Mouse (Mus musculus) regulatory T cell (primary cell): ENCODE data around the gene Ugcg.

Source experiments
- in situ Hi-C: fragments of 300-600 bp; cut with MboI, MseI; formaldehyde crosslinking; loops from one replicate; pipeline ENCODE4 v1.15.1; 2025; ENCODE audit warnings: high pct_unique_total_duplicates

The Ugcg gene

DNA sequence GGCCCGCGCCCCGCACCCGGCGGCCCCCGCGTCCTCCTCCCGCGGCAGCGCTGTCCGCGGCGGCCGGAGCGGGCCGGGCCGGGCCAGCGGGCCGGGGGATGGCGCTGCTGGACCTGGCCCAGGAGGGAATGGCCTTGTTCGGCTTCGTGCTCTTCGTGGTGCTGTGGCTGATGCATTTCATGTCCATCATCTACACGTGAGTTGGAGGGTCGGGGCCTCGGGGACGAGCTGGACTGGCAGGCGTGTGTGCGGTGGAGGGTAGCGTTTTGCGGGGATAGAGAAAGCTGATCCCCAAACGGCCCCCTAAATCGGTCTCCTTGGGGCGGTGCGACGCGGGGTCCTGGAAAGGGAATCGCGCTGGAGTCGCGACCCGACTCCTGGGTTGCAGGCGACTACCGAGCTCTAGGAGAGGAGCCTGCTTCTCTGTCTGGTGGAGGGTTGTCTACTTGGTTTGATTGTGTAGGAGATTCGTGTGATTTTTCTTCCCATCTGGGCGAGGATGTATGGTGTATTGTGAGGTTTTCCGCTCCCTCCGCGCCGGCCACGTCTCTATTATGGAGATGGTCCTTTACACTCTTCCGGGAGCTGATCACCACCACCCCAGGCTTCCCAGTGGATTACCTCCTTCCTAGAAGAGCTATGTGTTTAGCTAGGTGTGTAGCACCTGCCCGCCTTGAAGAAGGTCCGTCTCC lies 635 bp downstream of the Ugcg start:
- in situ Hi-C loops, result no loop called here

DNA sequence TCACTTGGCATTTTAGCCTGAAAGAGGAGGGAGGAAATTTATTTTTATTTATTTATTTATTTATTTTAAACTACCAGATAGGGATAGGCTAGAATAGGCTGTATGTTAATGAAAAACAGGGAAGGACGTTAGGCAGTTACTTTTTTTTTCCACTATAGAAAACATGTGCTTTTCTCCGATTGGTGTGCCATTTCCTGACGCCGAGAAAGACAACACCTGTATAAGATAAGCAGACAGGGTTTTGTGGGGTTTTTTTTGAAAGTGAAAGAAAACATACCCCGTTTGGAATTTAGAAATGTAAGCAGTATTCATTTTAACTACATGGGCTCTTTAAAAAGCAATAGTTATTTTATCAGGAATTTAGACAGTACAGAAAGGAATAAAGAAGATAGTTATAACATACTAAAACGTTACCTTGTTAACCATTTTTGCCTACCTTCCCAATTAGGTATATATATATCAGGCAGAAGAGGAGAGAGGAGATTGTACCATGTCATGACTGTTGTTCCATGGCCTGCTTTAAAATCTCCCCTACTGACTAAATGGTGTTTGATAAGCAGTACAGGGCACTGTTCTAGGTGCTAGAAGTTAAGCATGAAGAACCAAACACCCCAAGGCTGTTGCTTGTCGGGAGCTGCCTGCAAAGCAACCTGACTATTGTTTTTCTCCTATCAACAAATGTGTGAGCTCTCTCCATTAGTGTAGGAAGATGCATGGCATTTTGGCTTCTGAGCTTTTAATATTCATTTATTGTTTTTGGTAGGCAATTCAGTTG lies 1.8 kb downstream of the Ugcg start:
- in situ Hi-C loops, result no loop called here

DNA sequence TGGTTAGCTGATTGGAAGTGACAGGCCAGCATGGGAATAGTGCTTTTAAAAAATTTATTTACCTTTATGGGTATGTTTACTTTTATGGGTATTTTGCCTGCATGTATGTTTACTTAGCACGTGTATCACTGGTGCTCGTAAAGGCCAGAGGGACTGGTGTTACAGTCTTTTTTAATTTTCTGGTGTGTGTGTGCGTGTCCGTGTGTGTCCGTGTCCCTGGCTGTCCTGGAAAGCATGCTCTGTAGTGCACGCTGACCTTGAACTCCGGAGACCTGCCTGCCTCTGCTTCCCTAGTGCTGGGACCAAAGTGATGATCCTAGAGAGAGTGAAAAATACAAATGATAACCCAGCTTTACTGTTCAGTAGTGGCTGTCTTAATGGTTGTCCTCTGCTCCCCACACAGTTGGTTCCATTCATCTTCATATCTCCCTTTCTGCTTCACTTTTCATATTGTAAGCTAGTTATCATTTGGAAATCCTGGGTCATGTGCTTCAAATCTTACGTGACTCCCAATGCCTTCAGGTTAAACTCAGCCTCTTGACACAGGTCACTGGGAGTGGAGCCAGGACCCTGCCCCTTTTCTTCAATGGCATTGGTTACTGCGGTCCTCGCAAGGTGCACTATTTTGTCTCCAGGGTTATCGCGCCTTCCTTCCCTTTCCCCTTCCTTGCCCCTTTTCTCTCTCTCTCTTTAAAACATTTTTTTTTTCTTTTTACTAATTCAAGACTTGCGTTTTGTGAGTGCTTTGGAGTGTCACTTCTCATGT lies 5.9 kb downstream of the Ugcg start:
- in situ Hi-C loops, result no loop called here

DNA sequence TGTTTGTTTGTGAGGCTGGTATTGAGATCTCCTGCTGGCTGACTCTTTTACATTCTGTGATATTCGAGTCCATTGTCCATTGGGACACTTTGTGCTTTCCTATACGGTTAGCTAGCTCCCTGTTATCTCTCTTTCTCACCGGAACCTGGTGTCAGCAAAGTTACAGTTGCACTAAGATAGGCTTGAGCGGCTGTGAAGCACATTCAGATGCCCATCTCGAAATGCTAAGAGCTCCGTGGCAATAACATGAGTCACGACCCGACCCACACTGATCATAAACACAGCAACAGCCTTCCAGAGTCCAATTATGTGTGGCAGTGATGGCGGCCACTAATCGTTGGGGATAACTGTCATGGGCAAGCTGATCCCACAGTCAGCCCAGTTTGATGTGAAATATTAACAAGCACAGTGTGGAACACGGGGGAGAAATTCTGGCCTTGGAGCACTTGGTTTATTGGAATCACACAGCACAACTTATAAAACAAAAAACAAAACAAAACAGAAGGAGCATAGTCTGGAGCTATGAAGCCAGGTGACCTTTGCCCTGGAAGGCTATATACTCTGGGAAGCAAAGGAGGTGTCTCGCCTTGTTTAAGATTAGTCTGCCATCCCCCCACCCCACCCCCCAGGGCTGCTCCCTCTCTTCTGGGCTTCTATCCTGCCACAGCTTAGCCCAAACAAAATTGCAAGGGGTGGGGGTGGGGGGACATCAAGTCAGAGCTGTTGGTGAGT lies 7.5 kb downstream of the Ugcg start:
- in situ Hi-C loops, result no loop called here

DNA sequence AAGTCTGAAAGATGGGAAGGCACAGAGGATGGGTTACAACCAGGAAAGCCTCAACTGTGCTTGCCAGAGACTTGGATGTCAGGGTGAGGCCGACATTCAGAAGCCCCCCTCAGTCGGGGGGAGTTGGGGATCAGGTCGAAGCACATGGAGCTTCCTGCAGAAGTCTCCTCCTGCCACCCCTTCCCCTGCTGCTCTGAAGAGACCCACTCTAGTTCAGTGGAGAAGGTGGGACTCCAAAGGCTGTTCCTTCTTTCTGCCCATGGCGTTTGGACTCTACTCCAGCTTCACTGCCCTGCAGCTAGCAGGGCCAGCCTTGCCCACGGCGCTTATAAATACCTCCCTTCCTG lies 8.0 kb downstream of the Ugcg start:
- in situ Hi-C loops, result no loop called here

DNA sequence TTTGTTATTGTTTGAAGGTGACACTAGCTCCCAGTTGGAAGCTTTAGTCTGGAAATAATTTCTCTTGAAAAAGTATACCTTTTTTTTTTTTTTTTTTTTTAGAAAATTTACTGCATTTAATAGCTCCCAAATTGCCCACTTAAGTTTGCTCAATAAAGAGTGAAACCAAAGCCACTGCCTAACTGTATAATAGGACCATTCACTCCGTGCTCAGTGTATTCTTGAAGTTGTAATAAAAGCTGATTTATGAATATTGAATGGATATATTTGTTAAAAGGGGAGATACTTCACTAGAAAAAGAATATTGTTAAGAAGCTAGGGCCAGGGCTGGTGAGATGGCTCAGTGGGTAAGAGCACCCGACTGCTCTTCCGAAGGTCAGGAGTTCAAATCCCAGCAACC lies 8.4 kb downstream of the Ugcg start:
- in situ Hi-C loops, result no loop called here

DNA sequence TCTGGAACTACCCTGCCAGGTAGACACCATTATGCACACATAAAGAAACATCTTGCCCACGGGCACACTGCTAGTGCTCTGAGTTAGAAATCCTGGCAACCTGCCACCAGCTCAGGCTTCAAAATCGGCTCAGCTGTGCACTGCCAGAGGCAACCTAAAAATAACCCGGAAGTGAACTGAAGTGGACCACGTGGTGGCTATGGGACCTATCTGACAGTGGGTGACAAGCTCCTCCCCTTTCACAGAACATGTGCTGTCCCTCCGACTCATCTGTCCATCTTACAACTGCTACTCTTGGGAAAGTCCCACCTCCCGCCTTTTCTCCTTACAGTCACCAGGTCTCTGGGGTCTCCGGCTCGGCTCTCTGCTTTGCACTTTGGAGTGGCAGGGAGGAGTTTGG lies 10.3 kb downstream of the Ugcg start:
- in situ Hi-C loops, result no loop called here

DNA sequence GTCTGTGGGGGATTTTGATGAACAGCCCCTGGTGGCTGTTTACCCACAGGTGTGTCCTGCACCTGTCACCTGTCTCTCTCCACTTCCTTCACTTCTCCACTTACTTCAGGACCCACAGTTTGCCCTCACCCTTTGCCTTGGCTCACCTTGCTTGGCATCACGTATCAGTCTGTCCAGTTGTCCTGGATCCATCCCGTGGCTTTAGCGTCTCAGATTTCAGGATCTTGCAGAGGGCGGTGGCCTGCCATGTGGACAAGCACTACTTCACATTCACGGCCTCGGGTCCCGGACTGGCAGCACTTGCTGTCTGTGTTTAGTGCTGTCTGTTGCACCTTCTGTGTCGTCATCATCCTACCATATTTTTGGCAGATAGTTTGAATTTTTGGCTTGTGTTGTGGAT lies 10.7 kb downstream of the Ugcg start:
- in situ Hi-C loops, result loop anchor here (5.0 to 25.0 kb wide), 2 partner anchors 52 to 137 kb away; no protein-coding TSS in a partner anchor

DNA sequence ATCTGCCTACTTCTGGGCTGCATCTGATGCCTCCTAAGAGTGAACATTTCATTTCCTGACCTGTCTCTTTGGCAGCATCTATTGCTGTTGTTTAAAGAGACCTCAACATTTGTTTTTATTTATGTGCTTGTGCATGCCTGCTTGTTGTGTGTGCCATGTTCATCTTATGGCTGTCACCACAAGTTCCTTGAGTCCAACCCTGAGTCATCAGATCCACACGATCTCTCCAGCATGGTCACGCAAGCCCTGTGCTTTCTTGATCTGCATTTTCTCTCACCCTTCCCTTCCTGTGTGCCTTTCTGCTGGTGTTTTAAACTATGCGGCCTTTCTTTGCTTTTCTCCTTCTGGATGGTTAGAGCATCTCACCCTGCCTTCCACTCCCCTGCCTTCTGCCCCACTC lies 11.6 kb downstream of the Ugcg start:
- in situ Hi-C loops, result loop anchor here (5.0 to 25.0 kb wide), 2 partner anchors 52 to 137 kb away; no protein-coding TSS in a partner anchor

DNA sequence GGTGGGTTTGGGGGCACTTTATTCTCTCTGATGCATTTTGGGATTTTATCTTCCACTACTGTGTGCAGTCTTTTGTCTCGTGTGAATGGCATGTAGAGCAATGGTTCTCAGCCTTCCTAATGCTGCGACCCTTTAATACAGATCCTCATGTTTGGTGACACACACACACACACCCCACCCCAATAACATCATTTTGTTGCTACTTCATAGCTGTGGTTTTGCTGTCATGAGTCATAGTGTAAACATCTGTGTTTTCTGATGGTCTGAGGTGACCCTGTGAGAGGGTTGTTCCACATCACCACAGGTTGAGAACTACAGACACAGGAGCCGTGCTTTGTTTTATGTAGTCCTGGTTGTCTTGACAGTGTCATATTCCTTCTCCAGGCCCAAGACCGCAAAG lies 15.6 kb downstream of the Ugcg start:
- in situ Hi-C loops, result loop anchor here (5.0 to 25.0 kb wide), 2 partner anchors 48 to 133 kb away; no protein-coding TSS in a partner anchor

DNA sequence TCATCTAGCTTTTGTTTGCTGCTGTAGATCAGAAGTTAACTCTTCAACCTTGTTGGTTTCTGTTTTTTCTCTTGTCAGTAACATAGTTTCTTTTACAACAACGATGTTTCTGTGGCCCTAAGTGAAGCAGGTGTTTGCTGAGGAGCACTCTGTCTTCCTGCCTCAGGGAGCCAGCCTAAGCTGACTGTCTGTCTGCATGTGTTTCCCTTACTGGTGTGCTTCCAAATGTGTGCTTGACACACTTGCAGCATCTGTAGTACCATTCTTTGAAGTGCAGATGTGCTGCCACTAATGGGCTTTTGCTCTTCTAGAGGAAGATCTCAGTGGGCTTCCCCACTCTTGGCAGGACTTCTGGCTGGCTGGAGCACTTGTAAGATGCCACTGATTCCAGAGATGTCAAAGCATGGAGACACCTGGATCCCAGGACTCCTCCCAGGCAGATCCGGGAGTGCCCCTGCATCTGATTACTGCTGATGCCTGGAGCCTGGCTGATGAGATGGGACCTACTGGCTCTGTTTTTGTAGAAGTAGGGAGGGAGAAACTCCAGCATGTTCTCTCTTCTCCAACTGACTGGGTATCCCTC lies 16.8 kb downstream of the Ugcg start:
- in situ Hi-C loops, result loop anchor here (25.0 kb wide), 1 partner anchor 131 kb away; no protein-coding TSS in a partner anchor

DNA sequence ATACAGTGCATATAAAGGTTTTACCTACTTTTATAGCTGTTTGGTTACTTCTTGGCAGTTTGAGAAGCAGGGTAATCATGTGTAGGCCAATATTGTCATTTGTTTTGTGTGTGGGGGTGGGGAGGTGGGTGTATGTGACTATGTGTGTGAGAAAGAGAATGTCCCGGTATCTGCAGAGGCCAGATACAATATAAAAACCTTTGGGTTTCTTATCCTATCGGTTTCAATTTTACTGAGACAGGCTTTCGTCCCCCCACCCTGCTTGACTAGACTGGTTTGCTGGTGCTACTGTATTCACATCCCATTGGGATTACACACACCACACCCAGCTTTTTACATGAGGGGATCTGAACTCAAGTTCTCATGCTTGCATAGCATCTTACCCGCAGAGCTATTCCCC lies 17.5 kb downstream of the Ugcg start:
- in situ Hi-C loops, result loop anchor here (25.0 kb wide), 1 partner anchor 131 kb away; no protein-coding TSS in a partner anchor

DNA sequence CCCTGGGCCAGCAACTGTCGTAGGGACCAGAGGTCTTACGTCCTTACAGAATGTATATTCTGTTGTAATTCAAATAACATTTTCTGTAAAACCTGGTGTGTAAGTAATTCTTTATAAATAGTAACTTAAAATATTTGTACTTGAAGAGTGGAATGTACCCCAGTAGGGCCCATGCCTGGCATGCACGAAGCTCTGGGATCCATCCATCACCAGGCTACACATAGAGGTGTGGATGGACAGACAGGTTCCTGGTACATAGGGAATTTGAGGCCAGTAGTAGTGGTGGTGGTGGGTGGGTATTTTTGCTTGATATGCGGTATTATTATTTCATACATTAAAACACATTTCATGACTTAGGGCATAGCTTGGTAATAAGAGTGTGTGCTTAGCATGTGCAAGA lies 19.6 kb downstream of the Ugcg start:
- in situ Hi-C loops, result loop anchor here (25.0 kb wide), 1 partner anchor 129 kb away; no protein-coding TSS in a partner anchor

DNA sequence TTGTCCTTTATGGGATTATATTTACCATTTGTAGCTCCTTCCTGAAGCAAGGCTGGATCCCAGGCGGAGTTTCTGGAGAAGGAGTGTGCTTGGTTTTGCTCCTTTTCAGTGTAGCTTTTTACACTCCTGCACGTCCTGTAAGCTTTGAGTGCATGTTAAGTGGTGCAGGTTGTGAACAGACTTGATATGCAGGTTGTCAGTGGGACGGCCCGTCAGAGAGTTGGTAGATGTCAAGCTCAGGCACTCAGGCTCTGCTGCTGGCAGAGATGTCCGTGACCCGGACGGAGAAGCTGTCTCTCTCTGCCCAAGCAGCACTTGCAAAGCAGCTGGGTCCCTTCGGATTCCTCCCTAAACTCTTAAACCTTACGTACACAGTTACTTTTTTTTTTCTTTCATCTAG lies 22.1 kb downstream of the Ugcg start:
- in situ Hi-C loops, result loop anchor here (10.0 to 25.0 kb wide), 2 partner anchors 126 to 364 kb away; no protein-coding TSS in a partner anchor

DNA sequence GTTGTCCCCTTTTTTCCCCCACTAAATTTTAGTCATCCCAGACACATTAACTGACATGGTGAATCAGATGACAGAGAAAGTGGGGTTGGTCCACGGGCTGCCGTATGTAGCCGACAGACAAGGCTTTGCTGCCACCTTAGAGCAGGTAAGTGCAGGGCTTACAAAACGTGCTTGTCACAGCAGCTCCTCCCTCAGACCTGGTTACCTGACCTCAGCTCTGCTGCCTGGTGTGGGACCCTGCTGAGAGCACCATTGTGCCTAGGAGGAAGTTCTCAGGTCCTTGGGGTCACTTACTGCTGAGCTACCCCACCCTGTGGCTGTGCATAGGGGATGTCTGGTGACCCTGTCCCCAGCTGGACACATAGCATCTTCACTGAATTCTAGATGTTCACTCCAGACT lies 24.8 kb downstream of the Ugcg start:
- in situ Hi-C loops, result loop anchor here (10.0 to 25.0 kb wide), 2 partner anchors 123 to 361 kb away; no protein-coding TSS in a partner anchor

DNA sequence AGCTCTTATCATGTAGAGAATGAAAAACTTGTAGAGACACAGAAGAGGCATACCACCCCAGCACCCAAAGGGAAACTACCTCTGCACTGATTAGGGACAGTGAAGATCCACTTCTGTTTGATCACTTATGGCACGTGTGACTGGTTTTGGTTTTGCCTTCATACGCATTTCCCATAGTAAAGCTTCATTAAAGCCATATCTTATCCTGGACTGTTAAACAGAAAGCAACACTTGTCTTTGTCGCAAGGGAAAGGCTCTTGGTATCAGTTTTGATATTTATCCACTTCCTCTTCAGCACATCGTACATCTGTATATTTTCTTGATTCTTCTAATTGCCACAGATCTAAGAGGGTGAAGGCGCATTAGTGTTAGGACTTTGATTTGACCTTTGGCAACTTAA lies 25.6 kb downstream of the Ugcg start:
- in situ Hi-C loops, result loop anchor here (10.0 to 25.0 kb wide), 2 partner anchors 123 to 360 kb away; no protein-coding TSS in a partner anchor

DNA sequence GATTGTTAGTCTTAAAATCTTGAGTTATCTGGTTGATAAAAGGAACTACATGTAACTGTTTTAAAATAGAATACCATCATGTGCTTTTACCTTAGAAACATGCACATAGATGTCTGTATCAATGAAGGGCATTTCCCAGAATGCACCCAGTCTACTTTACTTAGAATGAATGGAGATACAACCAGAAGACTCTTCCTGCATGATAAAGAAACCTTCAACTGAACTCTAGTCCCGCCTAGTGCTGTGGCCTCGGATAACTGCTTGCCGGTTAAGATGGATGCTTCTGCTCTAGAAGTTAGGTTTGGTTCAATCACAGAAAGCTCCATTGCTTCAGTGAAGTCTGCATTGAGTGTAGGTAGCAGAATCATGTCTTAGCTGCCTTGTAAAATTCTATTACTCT lies 26.5 kb downstream of the Ugcg start:
- in situ Hi-C loops, result loop anchor here (10.0 to 25.0 kb wide), 2 partner anchors 122 to 359 kb away; no protein-coding TSS in a partner anchor

DNA sequence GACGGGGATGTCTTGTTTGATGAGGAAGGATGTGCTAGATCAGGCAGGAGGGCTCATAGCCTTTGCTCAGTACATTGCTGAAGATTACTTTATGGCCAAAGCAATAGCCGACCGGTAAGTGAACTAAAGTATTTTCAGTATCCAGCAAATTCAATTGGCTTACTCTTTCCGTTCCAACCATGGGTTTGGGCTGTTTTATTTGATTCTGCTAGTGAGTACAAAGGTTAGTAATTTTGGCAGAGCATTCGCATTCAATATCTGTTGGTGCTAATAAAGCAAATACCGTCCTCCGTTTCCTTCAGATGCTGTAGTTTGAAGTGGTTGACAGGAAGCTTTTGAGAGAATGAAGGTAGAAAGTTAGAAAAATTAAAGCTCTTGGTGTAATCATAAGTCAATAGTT lies 28.0 kb downstream of the Ugcg start:
- in situ Hi-C loops, result loop anchor here (10.0 to 25.0 kb wide), 2 partner anchors 120 to 358 kb away; no protein-coding TSS in a partner anchor

DNA sequence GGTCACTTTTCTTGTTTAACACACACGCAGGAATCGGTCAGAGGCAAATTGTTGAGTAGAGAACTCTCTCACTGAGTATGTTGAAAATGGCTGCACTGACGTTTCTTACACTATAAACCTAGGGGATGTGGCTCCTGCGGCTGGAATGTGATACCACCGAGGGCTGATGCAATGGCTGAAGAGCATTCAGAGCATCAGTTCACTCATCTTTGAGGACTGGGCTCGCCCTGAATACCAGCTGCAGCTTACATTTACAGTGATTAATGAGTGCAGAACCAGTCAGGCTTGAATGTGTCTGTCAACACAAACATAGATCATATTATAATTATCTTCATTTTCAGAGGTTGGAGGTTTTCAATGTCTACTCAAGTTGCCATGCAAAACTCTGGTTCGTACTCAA lies 29.1 kb downstream of the Ugcg start:
- in situ Hi-C loops, result loop anchor here (10.0 to 25.0 kb wide), 2 partner anchors 119 to 357 kb away; no protein-coding TSS in a partner anchor

DNA sequence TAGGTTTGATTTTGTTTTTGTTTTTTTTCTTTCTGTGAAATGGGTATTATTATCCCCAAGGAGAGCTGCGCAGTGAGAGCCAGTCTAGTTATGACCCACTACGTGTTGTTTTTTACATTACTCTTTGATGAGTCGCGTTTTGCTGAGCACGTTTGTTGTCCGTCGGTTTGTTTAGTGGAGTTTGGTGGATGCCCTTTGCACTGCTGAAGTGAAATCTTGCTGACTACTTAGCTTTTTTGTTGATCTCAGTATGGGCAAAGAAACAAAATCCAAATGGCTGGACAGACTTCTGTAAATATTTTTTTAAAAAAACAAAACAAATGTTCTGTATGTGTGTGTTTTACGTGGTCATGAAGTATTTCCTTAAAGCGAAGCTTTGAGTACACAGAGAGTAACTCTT lies 33.2 kb downstream of the Ugcg start:
- in situ Hi-C loops, result loop anchor here (25.0 kb wide), 1 partner anchor 115 kb away; no protein-coding TSS in a partner anchor
